Mouse (Mus musculus): ENCODE measurements around the gene Scn3b. TPM values are rescaled to one million over a fixed set of nuclear protein-coding genes. Genes with fewer than 3 reads are reported as not detected.

Gene Scn3b
- polyA plus RNA-seq, 1 experiment from 2014 or later: 0.65 TPM

Other genes starting within 250 kb of the Scn3b start
- not detected in 2 replicates for gene Olfr981, start 247.8 kb upstream of the Scn3b start, polyA plus RNA-seq (2016; fragmentation: Nextera tagmentation; extraction: Ambion mirVana)
- not detected in 2 replicates for gene Olfr982, start 195.4 kb upstream of the Scn3b start, polyA plus RNA-seq (2016; fragmentation: Nextera tagmentation; extraction: Ambion mirVana)
- not detected in 2 replicates for gene Olfr983, start 175.6 kb upstream of the Scn3b start, polyA plus RNA-seq (2016; fragmentation: Nextera tagmentation; extraction: Ambion mirVana)
- gene Olfr984, start 155.0 kb upstream of the Scn3b start, polyA plus RNA-seq (2016; fragmentation: Nextera tagmentation; extraction: Ambion mirVana): 0.04 TPM in 1 of 2 replicates, not detected in the other
- gene Olfr985, start 139.0 kb upstream of the Scn3b start, polyA plus RNA-seq (2016; fragmentation: Nextera tagmentation; extraction: Ambion mirVana): not detected in 2 replicates
- not detected in 2 replicates for gene Tmem225, start 121.1 kb upstream of the Scn3b start, polyA plus RNA-seq (2016; fragmentation: Nextera tagmentation; extraction: Ambion mirVana)
- gene Olfr986, start 88.3 kb upstream of the Scn3b start, polyA plus RNA-seq (2016; fragmentation: Nextera tagmentation; extraction: Ambion mirVana): not detected in 2 replicates
- gene Zfp202, start 76.9 kb upstream of the Scn3b start, polyA plus RNA-seq (2016; fragmentation: Nextera tagmentation; extraction: Ambion mirVana): 7.4 and 8.8 TPM in 2 replicates